In genomic region chr7:116494618-116495017, GRCm38 (mm10) we compare ENCODE assay signal across 15 mouse cellular contexts. TPM values are rescaled to one million over a fixed set of nuclear protein-coding genes. Genes with fewer than 3 reads are reported as not detected.
DNase-seq lines count a peak whose midpoint lies in the region; ATAC-seq and TF ChIP-seq lines count a peak whose summit lies in the region.
"Had no signal": no experiment of that assay in that cellular context is flagged by ENCODE, and none has a peak within 500 bp of the region (broad histone marks: within the 10 kb centered on the region; RNA-seq: fewer than 3 reads in every experiment).

No protein-coding gene starts in this region.

- TF ChIP-seq CTCF in liver, adult 2 months (IDR thresholded peaks at IDR 0.05; ENCODE audit: low read depth, low read length), result no peak

- no peak for ATAC-seq in forebrain, embryonic 15.5 days (replicated peaks)
- ATAC-seq: midbrain, embryonic 13.5 days had no signal

- 80% methylated on average over 5 of the region's 5 CpGs for WGBS in liver, adult 2 months
- 89% methylated on average over 5 of the region's 5 CpGs for WGBS in forebrain, embryonic 15.5 days

- no peak overlapping the region for H3K4me3 ChIP-seq in liver, adult 2 months (ENCODE audit: insufficient read depth, low read depth, low read length)
- H3K4me3 ChIP-seq in megakaryocyte, embryonic 14.5 days (replicated peaks), result peak overlapping the region; percentile 70
- no peak overlapping the region for H3K4me3 ChIP-seq in forebrain, embryonic 15.5 days
- H3K4me3 ChIP-seq: embryonic facial prominence, embryonic 10.5 days; limb, embryonic 15.5 days; midbrain, embryonic 13.5 days had no signal

- no peaks in the 10 kb centered on the region for H3K79me2 ChIP-seq in liver, adult 2 months (ENCODE audit: control insufficient read depth, insufficient read depth, low read length)

- H3K9ac ChIP-seq in liver, adult 2 months (ENCODE audit: low read depth, low read length), result no peak overlapping the region
- no peak overlapping the region for H3K9ac ChIP-seq in forebrain, embryonic 15.5 days (replicated peaks)
- H3K9ac ChIP-seq: limb, embryonic 15.5 days; midbrain, embryonic 13.5 days had no signal

- no peaks in the 10 kb centered on the region for H3K4me1 ChIP-seq in liver, adult 2 months (ENCODE audit: control insufficient read depth, insufficient read depth, low read length)
- H3K4me1 ChIP-seq in megakaryocyte, embryonic 14.5 days, result peaks cover 18% of the 10 kb centered on the region
- no peaks in the 10 kb centered on the region for H3K4me1 ChIP-seq in forebrain, embryonic 15.5 days
- H3K4me1 ChIP-seq: embryonic facial prominence, embryonic 10.5 days; limb, embryonic 15.5 days; midbrain, embryonic 13.5 days had no signal

- no peak for TF ChIP-seq POLR2A in liver, adult 2 months (IDR thresholded peaks at IDR 0.05; ENCODE audit: extremely low read depth, insufficient read depth, low read length)

- DNase-seq in A20 (ENCODE audit: low read depth, low spot score) (peak; percentile 5), adipocyte (ENCODE audit: low spot score) (peak; percentile 14)
- peak; percentile 6 for DNase-seq in liver, adult 2 months (ENCODE audit: extremely low read depth, low read depth, low spot score)
- DNase-seq in adrenal gland, postnatal 14 days, result no peak
- DNase-seq in frontal cortex, postnatal 36 days (ENCODE audit: low spot score in 2 of 2), result no peak
- DNase-seq: cerebellum, postnatal 25 days; kidney, adult 18-20 months; kidney, postnatal 25 days; right cerebral cortex, postnatal 25 days; thymus, adult 18-20 months had no signal

- no peak overlapping the region for H3K4me2 ChIP-seq in forebrain, embryonic 15.5 days (replicated peaks)
- H3K4me2 ChIP-seq: limb, embryonic 15.5 days; midbrain, embryonic 13.5 days had no signal

- H3K9me3 ChIP-seq in megakaryocyte, embryonic 14.5 days, result peaks cover 35% of the 10 kb centered on the region
- H3K9me3 ChIP-seq in forebrain, embryonic 15.5 days, result no peaks in the 10 kb centered on the region
- H3K9me3 ChIP-seq: embryonic facial prominence, embryonic 10.5 days; limb, embryonic 15.5 days; midbrain, embryonic 13.5 days had no signal

- no peaks in the 10 kb centered on the region for H3K27me3 ChIP-seq in liver, adult 2 months (ENCODE audit: control insufficient read depth, insufficient read depth, low read length)
- H3K27me3 ChIP-seq in megakaryocyte, embryonic 14.5 days (replicated peaks), result peaks cover 6% of the 10 kb centered on the region
- H3K27me3 ChIP-seq in forebrain, embryonic 15.5 days, result no peaks in the 10 kb centered on the region
- H3K27me3 ChIP-seq: limb, embryonic 15.5 days; midbrain, embryonic 13.5 days had no signal

- H3K27ac ChIP-seq in liver, adult 2 months (replicated peaks; ENCODE audit: insufficient read depth, low read depth, low read length), result no peak overlapping the region
- no peak overlapping the region for H3K27ac ChIP-seq in forebrain, embryonic 15.5 days (replicated peaks)
- H3K27ac ChIP-seq: embryonic facial prominence, embryonic 10.5 days; limb, embryonic 15.5 days; midbrain, embryonic 13.5 days had no signal

- H3K36me3 ChIP-seq in liver, adult 2 months (ENCODE audit: control insufficient read depth, insufficient read depth, low read length), result no peaks in the 10 kb centered on the region
- no peaks in the 10 kb centered on the region for H3K36me3 ChIP-seq in megakaryocyte, embryonic 14.5 days (replicated peaks; ENCODE audit: low read length)
- H3K36me3 ChIP-seq in forebrain, embryonic 15.5 days, result no peaks in the 10 kb centered on the region
- H3K36me3 ChIP-seq: embryonic facial prominence, embryonic 10.5 days; limb, embryonic 15.5 days; midbrain, embryonic 13.5 days had no signal

RNA-seq across cellular contexts. Expression of gene Nucb2, which starts 9.6 kb away (rescaled TPM):
- total RNA-seq in liver, adult 2 months (2014; rRNA removed), result 4.7 and 5.5 TPM in 2 replicates
- polyA plus RNA-seq in liver, adult 2 months (2012; rRNA removed), result 0.36 and 0.65 TPM in 2 replicates
- polyA plus RNA-seq in megakaryocyte, embryonic 14.5 days (2012; ENCODE audit: insufficient read depth, low replicate concordance), result 2.8 TPM in 1 of 2 replicates, not detected in the other
- polyA plus RNA-seq in forebrain, embryonic 15.5 days (2015; fragmentation: Nextera tagmentation; extraction: Ambion mirVana), result 17.5 and 17.7 TPM in 2 replicates
- 22.6 and 30.2 TPM in 2 replicates for total RNA-seq in adrenal gland, postnatal 14 days (2021)

RNA-seq across cellular contexts. Expression of gene Pik3c2a, which starts 51.4 kb away (rescaled TPM):
- total RNA-seq in liver, adult 2 months (2014; rRNA removed), result 39.7 and 40.7 TPM in 2 replicates
- 1.7 and 1.8 TPM in 2 replicates for polyA plus RNA-seq in liver, adult 2 months (2012; rRNA removed)
- polyA plus RNA-seq in megakaryocyte, embryonic 14.5 days (2012; ENCODE audit: insufficient read depth, low replicate concordance), result not detected in 2 replicates
- polyA plus RNA-seq in forebrain, embryonic 15.5 days (2015; fragmentation: Nextera tagmentation; extraction: Ambion mirVana), result 17.2 and 18.2 TPM in 2 replicates
- 30.6 and 37.2 TPM in 2 replicates for total RNA-seq in adrenal gland, postnatal 14 days (2021)

Comparison
In these comparisons a context has a peak if more than half of its experiments do, and no peak if none do; other contexts are left out.
1. DNase-seq: peak in A20 (single experiment), adipocyte (single experiment) and liver, adult 2 months (single experiment); none in adrenal gland, postnatal 14 days (single experiment) and frontal cortex, postnatal 36 days (0 of 2).